Mouse (Mus musculus): ENCODE measurements around the gene Cyp2f2. TPM values are rescaled to one million over a fixed set of nuclear protein-coding genes. Genes with fewer than 3 reads are reported as not detected.

The Cyp2f2 gene
- polyA plus RNA-seq, 1 experiment, result 2.7 TPM

- no peak for DNase-seq (ENCODE audit: low read depth)
Observed at GRCm38 (mm10) chr7:27153205-27153764, 33.6 kb downstream of the Cyp2f2 start, which contains the start of gene Cyp2t4. TSS of gene Cyp2t4 (plus strand) at chr7:27153714.

- DNase-seq (ENCODE audit: low read depth), result no peak
Observed at GRCm38 (mm10) chr7:27156005-27156404, 36.3 kb downstream of the Cyp2f2 start.

GRCm38 (mm10) chr7:27158171-27158570 is 38.5 kb downstream of the Cyp2f2 start:
- no peak for DNase-seq (ENCODE audit: low read depth)

- no peak for DNase-seq (ENCODE audit: low read depth)
Observed at GRCm38 (mm10) chr7:27159256-27159655, 39.5 kb downstream of the Cyp2f2 start.

GRCm38 (mm10) chr7:27159882-27160281 is 40.2 kb downstream of the Cyp2f2 start:
- DNase-seq (ENCODE audit: low read depth), result no peak

- DNase-seq (ENCODE audit: low read depth), result no peak
Observed at GRCm38 (mm10) chr7:27160921-27161320, 41.2 kb downstream of the Cyp2f2 start.

- DNase-seq (ENCODE audit: low read depth), result no peak
Observed at GRCm38 (mm10) chr7:27161744-27162143, 42.0 kb downstream of the Cyp2f2 start.

- no peak for DNase-seq (ENCODE audit: low read depth)
Observed at GRCm38 (mm10) chr7:27162780-27163449, 43.2 kb downstream of the Cyp2f2 start.

GRCm38 (mm10) chr7:27163450-27163805 is 43.7 kb downstream of the Cyp2f2 start:
- DNase-seq (ENCODE audit: low read depth), result no peak

- DNase-seq (ENCODE audit: low read depth), result no peak
Observed at GRCm38 (mm10) chr7:27164112-27164947, 44.6 kb downstream of the Cyp2f2 start.

GRCm38 (mm10) chr7:27165007-27165655 is 45.4 kb downstream of the Cyp2f2 start:
- DNase-seq (ENCODE audit: low read depth), result no peak

- DNase-seq (ENCODE audit: low read depth), result no peak
Observed at GRCm38 (mm10) chr7:27165696-27166095, 46.0 kb downstream of the Cyp2f2 start.

- DNase-seq (ENCODE audit: low read depth), result no peak
Observed at GRCm38 (mm10) chr7:27166229-27166613, 46.5 kb downstream of the Cyp2f2 start.

- DNase-seq (ENCODE audit: low read depth), result no peak
Observed at GRCm38 (mm10) chr7:27166614-27167474, 47.1 kb downstream of the Cyp2f2 start, which contains the start of gene Egln2. TSS of gene Egln2 (minus strand) at chr7:27166802.

GRCm38 (mm10) chr7:27167475-27168094 is 47.9 kb downstream of the Cyp2f2 start:
- DNase-seq (ENCODE audit: low read depth), result no peak

GRCm38 (mm10) chr7:27168371-27168770 is 48.7 kb downstream of the Cyp2f2 start:
- no peak for DNase-seq (ENCODE audit: low read depth)

- no peak for DNase-seq (ENCODE audit: low read depth)
Observed at GRCm38 (mm10) chr7:27170981-27171380, 51.3 kb downstream of the Cyp2f2 start.

GRCm38 (mm10) chr7:27174496-27174895 is 54.8 kb downstream of the Cyp2f2 start:
- no peak for DNase-seq (ENCODE audit: low read depth)

GRCm38 (mm10) chr7:27174896-27175295 is 55.2 kb downstream of the Cyp2f2 start:
- no peak for DNase-seq (ENCODE audit: low read depth)

GRCm38 (mm10) chr7:27177942-27178323 is 58.2 kb downstream of the Cyp2f2 start:
- no peak for DNase-seq (ENCODE audit: low read depth)
